Mouse (Mus musculus): ENCODE measurements around the gene Pex14. TPM values are rescaled to one million over a fixed set of nuclear protein-coding genes. Genes with fewer than 3 reads are reported as not detected.

The Pex14 gene
- polyA plus RNA-seq, 1 experiment from 2014 or later, result 64.3 TPM

DNA sequence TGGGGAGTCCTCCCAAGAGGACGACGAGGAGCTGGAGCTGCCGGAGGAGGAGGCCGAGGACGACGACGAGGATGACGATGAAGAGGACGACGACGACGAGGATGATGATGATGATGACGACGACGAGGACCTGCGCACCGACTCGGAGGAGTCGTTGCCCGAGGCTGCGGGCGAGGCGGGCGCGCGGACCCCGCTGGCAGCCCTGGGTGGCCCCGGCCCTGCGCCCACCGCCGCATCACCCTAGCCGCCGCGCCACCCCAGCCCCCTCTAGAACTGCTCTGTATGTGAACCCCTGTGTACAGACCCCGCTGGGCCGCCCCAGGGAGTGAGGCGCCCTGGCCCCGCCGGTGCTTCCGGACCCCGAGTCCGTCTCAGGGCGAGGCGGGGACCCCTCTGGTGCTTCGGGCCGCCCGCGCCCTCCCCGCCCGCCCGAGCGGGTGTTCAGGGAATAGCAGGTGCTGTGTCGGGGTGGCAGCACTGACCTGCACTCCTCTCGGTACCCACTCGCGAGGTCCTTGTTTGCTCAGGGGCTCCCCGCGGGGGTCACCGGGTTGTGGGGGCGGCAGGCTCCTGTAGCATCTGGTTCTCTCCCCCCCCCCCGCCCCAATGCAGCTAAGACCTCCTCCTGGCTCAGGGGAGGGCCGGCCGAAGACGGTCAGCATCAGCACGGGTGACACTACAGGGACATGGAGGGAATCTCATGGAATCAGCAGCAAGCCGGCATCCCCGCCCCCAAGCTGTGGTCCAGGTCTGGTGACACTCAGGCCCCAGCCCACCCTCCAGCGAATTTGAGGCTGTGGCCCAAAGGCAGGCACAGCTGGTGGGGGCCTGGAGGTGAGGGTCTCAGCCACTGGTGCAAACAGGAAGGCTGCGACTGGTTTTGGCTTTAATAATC lies 147.1 kb downstream of the Pex14 start:
- Histone ChIP-seq H3K4me2 (ENCODE audit: low read depth, low read length) (peak overlapping the region; percentile 52), H3K4me1 (ENCODE audit: control insufficient read depth, insufficient read depth, low read length) (peaks cover 36% of the 10 kb centered on the region), H3K9ac (ENCODE audit: low read depth, low read length) (peak overlapping the region; percentile 54; the same call in 1 of the 2 replicates), H3K27ac (ENCODE audit: low read length) (no peak overlapping the region), H3K36me3 (ENCODE audit: control insufficient read depth, insufficient read depth, low read length) (no peaks in the 10 kb centered on the region), H3K4me3 (ENCODE audit: low read length) (peak overlapping the region; percentile 28), H3K27me3 (replicated peaks; ENCODE audit: control insufficient read depth, insufficient read depth, low read length) (peaks cover 26% of the 10 kb centered on the region), H3K9me3 (ENCODE audit: control insufficient read depth, low read length) (no peaks in the 10 kb centered on the region)
- 15% methylated on average over 63 of the region's 69 CpGs for WGBS
- no peak for ATAC-seq

DNA sequence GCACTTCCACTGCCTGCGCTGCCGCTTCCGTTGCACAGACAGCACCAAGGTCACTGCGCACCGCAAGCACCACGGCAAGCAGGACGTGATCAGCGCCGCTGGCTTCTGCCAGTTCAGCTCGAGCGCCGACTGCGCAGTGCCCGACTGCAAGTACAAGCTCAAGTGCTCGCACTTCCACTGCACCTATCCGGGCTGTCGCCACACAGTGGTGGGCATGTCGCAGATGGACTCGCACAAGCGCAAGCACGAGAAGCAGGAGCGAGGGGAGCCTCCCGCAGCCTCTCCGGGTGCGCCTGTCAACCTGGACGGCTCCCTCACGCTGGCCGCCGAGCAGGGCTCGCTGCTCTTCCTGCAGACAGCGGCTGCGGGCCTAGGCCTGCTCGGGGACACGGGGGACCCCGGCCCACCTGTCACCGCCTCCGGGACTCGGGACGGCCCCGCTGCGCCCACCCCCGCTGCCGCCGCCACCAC lies 147.8 kb downstream of the Pex14 start:
- no peak; the same call in 1 of the 2 replicates for ATAC-seq
- peaks cover 38% of the 10 kb centered on the region for H3K4me1 ChIP-seq (ENCODE audit: control insufficient read depth, insufficient read depth, low read length)
- peaks cover 26% of the 10 kb centered on the region for H3K27me3 ChIP-seq (replicated peaks; ENCODE audit: control insufficient read depth, insufficient read depth, low read length)
- H3K9ac ChIP-seq (ENCODE audit: low read depth, low read length), result peak overlapping the region; percentile 54; the same call in 1 of the 2 replicates
- H3K4me2 ChIP-seq (ENCODE audit: low read depth, low read length), result peak overlapping the region; percentile 52
- H3K4me3 ChIP-seq (ENCODE audit: low read length), result peak overlapping the region; percentile 28
- no peak overlapping the region for H3K27ac ChIP-seq (ENCODE audit: low read length)
- 19% methylated on average over 44 of the region's 44 CpGs for WGBS
- H3K36me3 ChIP-seq (ENCODE audit: control insufficient read depth, insufficient read depth, low read length), result no peaks in the 10 kb centered on the region
- no peaks in the 10 kb centered on the region for H3K9me3 ChIP-seq (ENCODE audit: control insufficient read depth, low read length)

DNA sequence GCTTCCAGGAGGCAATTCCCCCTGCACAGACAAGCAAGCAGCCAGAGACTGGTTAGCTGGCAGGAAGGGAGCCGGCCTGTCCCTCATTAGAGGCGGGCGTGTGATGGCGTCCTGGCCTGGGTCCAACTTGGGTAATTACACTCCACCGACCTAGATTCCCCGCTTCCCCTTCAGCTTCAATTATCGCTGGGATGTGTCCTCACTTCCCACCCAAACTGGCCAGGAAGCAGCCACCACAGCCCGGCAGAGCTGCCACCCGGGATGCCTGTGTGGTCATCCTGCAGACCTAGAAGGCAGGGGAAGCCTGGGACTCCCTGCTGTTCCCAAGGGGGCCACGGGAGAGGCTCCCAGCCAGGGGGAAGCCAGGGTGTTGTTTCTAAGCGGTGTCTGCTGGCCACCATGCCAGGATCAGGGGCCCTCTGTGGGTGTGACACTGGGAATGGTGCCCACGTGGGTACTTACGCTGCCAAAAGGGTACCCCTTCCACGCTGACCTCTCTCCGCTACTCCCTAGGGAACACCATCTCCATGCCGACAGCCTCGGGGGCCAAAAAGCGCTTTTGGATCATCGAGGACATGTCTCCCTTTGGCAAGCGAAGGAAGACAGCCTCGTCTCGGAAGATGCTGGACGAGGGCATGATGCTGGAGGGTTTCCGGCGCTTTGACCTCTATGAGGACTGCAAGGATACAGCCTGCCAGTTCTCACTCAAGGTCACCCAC lies 148.6 kb downstream of the Pex14 start:
- H3K27ac ChIP-seq (ENCODE audit: low read length), result peak overlapping the region; percentile 48
- WGBS, result 53% methylated on average over 25 of the region's 25 CpGs
- H3K4me1 ChIP-seq (ENCODE audit: control insufficient read depth, insufficient read depth, low read length), result peaks cover 38% of the 10 kb centered on the region

DNA sequence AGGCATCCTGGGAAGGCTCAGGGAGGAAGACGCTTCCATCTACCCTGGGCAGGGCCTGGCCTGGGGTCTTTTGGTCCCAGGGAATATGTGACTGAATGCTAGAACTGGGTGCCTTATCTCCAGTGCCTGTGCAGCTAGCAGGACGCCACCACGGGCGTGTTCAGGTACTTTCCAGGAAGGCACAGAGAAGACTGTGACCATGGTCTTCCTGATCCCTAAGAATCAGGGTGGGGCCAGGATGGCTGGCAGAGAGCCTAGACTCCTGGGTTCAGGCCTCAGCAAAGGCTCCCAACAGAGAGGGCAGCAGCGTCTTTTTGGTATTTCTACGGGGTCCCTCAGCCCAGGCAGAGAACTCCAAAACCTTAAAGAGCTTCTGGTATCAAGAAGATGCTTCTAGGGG lies 149.2 kb downstream of the Pex14 start:
- Histone ChIP-seq H3K4me1 (ENCODE audit: control insufficient read depth, insufficient read depth, low read length) (peaks cover 36% of the 10 kb centered on the region), H3K4me3 (ENCODE audit: low read length) (no peak overlapping the region), H3K36me3 (ENCODE audit: control insufficient read depth, insufficient read depth, low read length) (no peaks in the 10 kb centered on the region), H3K27ac (ENCODE audit: low read length) (peak overlapping the region; percentile 48; the same call in 1 of the 2 replicates), H3K9me3 (ENCODE audit: control insufficient read depth, low read length) (no peaks in the 10 kb centered on the region), H3K4me2 (ENCODE audit: low read depth, low read length) (no peak overlapping the region), H3K9ac (ENCODE audit: low read depth, low read length) (peak overlapping the region; percentile 43; the same call in 1 of the 2 replicates), H3K27me3 (replicated peaks; ENCODE audit: control insufficient read depth, insufficient read depth, low read length) (peaks cover 26% of the 10 kb centered on the region)
- WGBS, result 71% methylated on average over 6 of the region's 6 CpGs
- ATAC-seq, result 0 out of 2 replicates have a peak, but pooled peaks have one; percentile 17

More for the DNA sequence above, 148.6 kb downstream of the Pex14 start:
- H3K9me3 ChIP-seq (ENCODE audit: control insufficient read depth, low read length), result no peaks in the 10 kb centered on the region
- ATAC-seq, result peak; percentile 37
- H3K27me3 ChIP-seq (replicated peaks; ENCODE audit: control insufficient read depth, insufficient read depth, low read length), result peaks cover 26% of the 10 kb centered on the region
- no peak overlapping the region for H3K4me2 ChIP-seq (ENCODE audit: low read depth, low read length)
- no peak overlapping the region for H3K4me3 ChIP-seq (ENCODE audit: low read length)
- no peaks in the 10 kb centered on the region for H3K36me3 ChIP-seq (ENCODE audit: control insufficient read depth, insufficient read depth, low read length)
- peak overlapping the region; percentile 10; the same call in 1 of the 2 replicates for H3K9ac ChIP-seq (ENCODE audit: low read depth, low read length)

DNA sequence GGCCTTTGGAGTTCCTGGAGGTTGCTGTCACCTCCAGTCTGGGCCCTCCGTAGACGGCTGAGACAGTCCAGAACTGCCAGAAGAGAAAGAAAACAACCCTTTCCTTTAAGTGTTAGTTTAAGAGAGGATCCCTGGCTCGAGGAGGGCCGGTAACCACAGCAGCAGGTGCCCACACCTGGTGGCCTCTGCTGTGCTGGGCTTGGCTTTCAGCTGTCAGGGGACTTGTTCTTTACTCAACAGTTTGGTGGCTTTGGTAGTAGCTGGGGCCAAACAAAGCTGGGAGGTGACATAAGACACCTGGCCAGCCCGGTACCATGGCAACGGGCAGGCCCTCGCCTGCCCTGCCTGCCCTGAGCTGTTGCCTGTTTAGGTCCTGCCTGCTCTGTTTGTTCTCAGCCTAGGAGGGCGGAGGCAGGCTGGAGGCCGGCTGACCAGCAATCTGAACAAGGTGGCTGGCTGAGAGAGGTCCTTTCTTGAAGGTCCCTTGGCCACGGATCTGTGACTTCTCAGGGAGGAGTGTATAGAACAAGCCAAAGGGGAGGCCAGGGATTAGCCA lies 151.8 kb downstream of the Pex14 start:
- H3K27me3 ChIP-seq (replicated peaks; ENCODE audit: control insufficient read depth, insufficient read depth, low read length), result peaks cover 20% of the 10 kb centered on the region
- peak overlapping the region; percentile 8; the same call in 1 of the 2 replicates for H3K27ac ChIP-seq (ENCODE audit: low read length)
- 32% methylated on average over 10 of the region's 10 CpGs for WGBS
- peaks cover 31% of the 10 kb centered on the region for H3K4me1 ChIP-seq (ENCODE audit: control insufficient read depth, insufficient read depth, low read length)
- no peaks in the 10 kb centered on the region for H3K9me3 ChIP-seq (ENCODE audit: control insufficient read depth, low read length)
- no peak overlapping the region for H3K4me2 ChIP-seq (ENCODE audit: low read depth, low read length)
- no peaks in the 10 kb centered on the region for H3K36me3 ChIP-seq (ENCODE audit: control insufficient read depth, insufficient read depth, low read length)
- no peak overlapping the region for H3K4me3 ChIP-seq (ENCODE audit: low read length)
- H3K9ac ChIP-seq (ENCODE audit: low read depth, low read length), result 0 out of 2 replicates have a peak overlapping the region, but pooled peaks have one; percentile 3
- ATAC-seq, result peak; percentile 53; the same call in 1 of the 2 replicates

DNA sequence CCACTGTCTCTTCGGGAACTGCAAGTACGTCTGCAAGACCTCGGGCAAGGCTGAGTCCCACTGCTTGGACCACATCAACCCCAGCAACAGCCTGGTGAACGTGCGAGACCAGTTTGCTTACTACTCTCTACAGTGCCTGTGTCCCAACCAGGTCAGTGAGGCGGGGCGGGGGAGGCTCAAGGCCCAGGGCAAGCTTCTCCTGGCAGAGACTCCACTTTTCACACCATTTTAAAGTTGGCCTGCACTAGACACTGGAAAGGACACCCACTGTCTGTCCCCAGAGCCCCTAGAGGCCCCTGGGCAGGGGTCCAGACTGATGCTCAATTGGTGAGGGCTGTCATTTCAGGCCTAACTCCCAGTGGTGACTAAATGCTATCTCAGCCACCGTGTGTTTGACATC lies 153.6 kb downstream of the Pex14 start:
- H3K27ac ChIP-seq (ENCODE audit: low read length), result no peak overlapping the region

DNA sequence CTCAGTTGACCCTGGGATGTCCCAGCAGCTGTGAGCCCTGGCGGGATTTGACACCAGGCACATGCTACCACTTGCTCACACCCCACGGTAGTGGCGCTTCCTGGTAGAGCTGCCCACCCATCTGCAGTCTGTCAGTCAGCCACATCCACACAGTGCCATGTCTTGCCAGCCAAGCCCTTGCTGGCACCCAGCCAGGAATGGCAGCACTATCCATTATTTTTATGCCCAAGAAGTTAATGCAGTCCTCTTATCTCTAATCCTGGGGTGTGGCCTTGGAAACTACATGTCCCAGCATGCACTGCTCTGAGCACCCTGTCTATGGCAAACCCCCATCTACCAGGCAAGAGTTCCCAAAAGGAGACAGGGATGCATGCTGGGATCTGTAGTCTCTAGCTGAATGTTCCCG lies 154.2 kb downstream of the Pex14 start:
- no peak for ATAC-seq
- Histone ChIP-seq H3K27ac (ENCODE audit: low read length) (no peak overlapping the region), H3K36me3 (ENCODE audit: control insufficient read depth, insufficient read depth, low read length) (no peaks in the 10 kb centered on the region), H3K4me2 (ENCODE audit: low read depth, low read length) (no peak overlapping the region), H3K9me3 (ENCODE audit: control insufficient read depth, low read length) (no peaks in the 10 kb centered on the region), H3K27me3 (replicated peaks; ENCODE audit: control insufficient read depth, insufficient read depth, low read length) (0 out of 2 replicates have a peak, but pooled peaks cover 3% of the 10 kb centered on the region), H3K9ac (ENCODE audit: low read depth, low read length) (no peak overlapping the region), H3K4me3 (ENCODE audit: low read length) (no peak overlapping the region), H3K4me1 (ENCODE audit: control insufficient read depth, insufficient read depth, low read length) (peaks cover 20% of the 10 kb centered on the region)
- 72% methylated on average over 4 of the region's 4 CpGs for WGBS

More for the DNA sequence above, 153.6 kb downstream of the Pex14 start:
- Histone ChIP-seq H3K4me1 (ENCODE audit: control insufficient read depth, insufficient read depth, low read length) (peaks cover 18% of the 10 kb centered on the region), H3K9me3 (ENCODE audit: control insufficient read depth, low read length) (no peaks in the 10 kb centered on the region), H3K9ac (ENCODE audit: low read depth, low read length) (no peak overlapping the region), H3K4me2 (ENCODE audit: low read depth, low read length) (no peak overlapping the region), H3K4me3 (ENCODE audit: low read length) (no peak overlapping the region), H3K27me3 (replicated peaks; ENCODE audit: control insufficient read depth, insufficient read depth, low read length) (peaks cover 5% of the 10 kb centered on the region; the same call in 1 of the 2 replicates), H3K36me3 (ENCODE audit: control insufficient read depth, insufficient read depth, low read length) (no peaks in the 10 kb centered on the region)
- no peak for ATAC-seq
- WGBS, result 91% methylated on average over 8 of the region's 8 CpGs

DNA sequence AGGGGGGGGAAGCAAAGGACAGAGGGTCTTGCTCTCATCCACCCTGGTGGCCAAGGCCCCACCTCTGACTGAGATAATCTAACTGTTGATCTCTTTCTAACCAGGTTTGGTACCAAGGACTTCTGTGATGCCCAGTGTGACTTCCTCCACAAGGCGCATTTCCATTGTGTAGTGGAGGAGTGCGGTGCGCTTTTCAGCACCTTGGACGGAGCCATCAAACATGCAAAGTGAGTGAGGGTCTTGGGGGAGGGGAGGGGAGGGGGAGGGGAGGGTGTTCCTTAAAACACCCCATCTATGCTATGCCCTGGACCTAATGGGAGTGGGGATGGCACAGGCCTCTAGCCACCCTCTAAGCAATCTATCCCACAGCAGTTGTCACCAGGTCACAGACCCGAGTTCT lies 156.6 kb downstream of the Pex14 start:
- H3K4me3 ChIP-seq (ENCODE audit: low read length), result no peak overlapping the region

More for the DNA sequence above, 156.6 kb downstream of the Pex14 start:
- H3K9me3 ChIP-seq (ENCODE audit: control insufficient read depth, low read length), result no peaks in the 10 kb centered on the region
- no peak overlapping the region for H3K27ac ChIP-seq (ENCODE audit: low read length)
- 54% methylated on average over 5 of the region's 5 CpGs for WGBS
- H3K27me3 ChIP-seq (replicated peaks; ENCODE audit: control insufficient read depth, insufficient read depth, low read length), result no peaks in the 10 kb centered on the region
- ATAC-seq, result no peak
- peaks cover 25% of the 10 kb centered on the region for H3K4me1 ChIP-seq (ENCODE audit: control insufficient read depth, insufficient read depth, low read length)
- no peak overlapping the region for H3K4me2 ChIP-seq (ENCODE audit: low read depth, low read length)
- H3K9ac ChIP-seq (ENCODE audit: low read depth, low read length), result no peak overlapping the region
- no peaks in the 10 kb centered on the region for H3K36me3 ChIP-seq (ENCODE audit: control insufficient read depth, insufficient read depth, low read length)

Measured in intestine, embryonic 16.5 days (tissue).